Mouse (Mus musculus): ENCODE results near the gene Ddx1. TPM values are rescaled to one million over a fixed set of nuclear protein-coding genes. Genes with fewer than 3 reads are reported as not detected.

The Ddx1 gene
- polyA plus RNA-seq (2012; rRNA removed): 77.8 and 84.1 TPM in 2 replicates

- Histone ChIP-seq H3K4me3 (replicated peaks; ENCODE audit: insufficient read depth, low read depth, low read length) (peak within 1 kb of the TSS; percentile 96), H3K27ac (ENCODE audit: insufficient read depth, low read length) (peak within 1 kb of the TSS; percentile 92), H3K27me3 (ENCODE audit: control insufficient read depth, insufficient read depth, low read length) (no peaks in the 10 kb centered on the region), H3K4me1 (ENCODE audit: control insufficient read depth, insufficient read depth, low read length) (0 out of 2 replicates have a peak, but pooled peaks cover 3% of the 10 kb centered on the region)
- 2% methylated on average over 57 of the region's 59 CpGs for WGBS
- TF ChIP-seq POLR2A (IDR thresholded peaks at IDR 0.05; ENCODE audit: borderline replicate concordance, insufficient read depth, low read length) (peak; percentile 64; the same call in 1 of the 2 replicates), CTCF (IDR thresholded peaks at IDR 0.05; ENCODE audit: borderline replicate concordance, insufficient read depth, low read depth, low read length) (no peak)
- peak; percentile 85 to 91 for DNase-seq
Observed at GRCm38 (mm10) chr12:13248691-13249572, at the start of gene Ddx1. TSS of gene Ddx1 (minus strand) at chr12:13249213.

DNA sequence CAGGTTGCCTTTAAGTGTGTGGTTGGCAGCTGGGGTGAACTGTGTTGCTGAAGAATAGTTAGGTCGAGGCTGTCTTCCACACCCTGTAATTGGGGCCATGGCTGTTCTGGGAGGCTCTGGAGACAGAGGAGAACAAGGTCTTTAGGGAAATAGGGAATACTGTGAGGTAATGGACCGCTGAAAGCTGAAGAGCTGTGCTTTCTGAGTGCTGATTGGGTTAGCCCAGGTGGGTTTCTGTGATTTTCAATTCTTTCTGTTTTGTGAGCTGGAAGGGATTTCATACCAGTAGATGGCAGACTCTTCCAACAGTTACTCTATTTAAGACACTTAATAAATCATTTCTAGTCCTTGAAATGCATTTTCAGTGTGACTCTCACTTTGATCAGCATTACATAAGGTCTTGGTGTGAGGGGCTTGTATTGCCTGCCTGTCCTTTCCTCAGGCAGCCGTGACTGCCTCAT is 44.4 kb upstream of the Ddx1 start:
- Histone ChIP-seq H3K4me3 (replicated peaks; ENCODE audit: insufficient read depth, low read depth, low read length) (no peak overlapping the region), H3K4me1 (ENCODE audit: control insufficient read depth, insufficient read depth, low read length) (no peaks in the 10 kb centered on the region), H3K27me3 (ENCODE audit: control insufficient read depth, insufficient read depth, low read length) (no peaks in the 10 kb centered on the region), H3K27ac (ENCODE audit: insufficient read depth, low read length) (no peak overlapping the region)
- no peak for DNase-seq
- WGBS: 73% methylated on average over 3 of the region's 3 CpGs
- TF ChIP-seq CTCF (IDR thresholded peaks at IDR 0.05; ENCODE audit: borderline replicate concordance, insufficient read depth, low read depth, low read length) (no peak), POLR2A (IDR thresholded peaks at IDR 0.05; ENCODE audit: borderline replicate concordance, insufficient read depth, low read length) (no peak)

DNA sequence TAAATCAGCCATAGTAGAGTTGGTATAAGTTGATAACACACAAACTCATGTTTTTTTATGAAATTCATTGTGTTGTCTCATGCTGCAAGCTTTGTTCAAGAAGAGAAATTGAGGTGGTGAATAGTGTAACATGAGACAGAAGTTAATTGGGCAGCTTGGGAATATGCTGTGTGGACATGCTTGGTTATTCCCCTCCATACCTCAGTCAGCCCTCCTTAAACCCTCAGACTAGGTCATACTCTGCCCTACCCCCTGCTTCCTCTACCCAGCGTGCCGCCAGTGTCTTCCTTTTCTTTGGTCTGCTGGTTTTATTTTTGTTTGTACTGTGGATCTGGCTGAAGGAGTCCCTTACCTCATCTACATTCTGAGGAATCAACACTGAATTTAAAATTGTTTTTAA is 42.4 kb upstream of the Ddx1 start:
- TF ChIP-seq CTCF (IDR thresholded peaks at IDR 0.05; ENCODE audit: borderline replicate concordance, insufficient read depth, low read depth, low read length): no peak
- TF ChIP-seq POLR2A (IDR thresholded peaks at IDR 0.05; ENCODE audit: borderline replicate concordance, insufficient read depth, low read length): no peak
- no peak for DNase-seq
- no peak overlapping the region for H3K27ac ChIP-seq (ENCODE audit: insufficient read depth, low read length)
- H3K27me3 ChIP-seq (ENCODE audit: control insufficient read depth, insufficient read depth, low read length): no peaks in the 10 kb centered on the region
- 90% methylated on average over 2 of the region's 2 CpGs for WGBS
- no peaks in the 10 kb centered on the region for H3K4me1 ChIP-seq (ENCODE audit: control insufficient read depth, insufficient read depth, low read length)
- H3K4me3 ChIP-seq (replicated peaks; ENCODE audit: insufficient read depth, low read depth, low read length): no peak overlapping the region

DNA sequence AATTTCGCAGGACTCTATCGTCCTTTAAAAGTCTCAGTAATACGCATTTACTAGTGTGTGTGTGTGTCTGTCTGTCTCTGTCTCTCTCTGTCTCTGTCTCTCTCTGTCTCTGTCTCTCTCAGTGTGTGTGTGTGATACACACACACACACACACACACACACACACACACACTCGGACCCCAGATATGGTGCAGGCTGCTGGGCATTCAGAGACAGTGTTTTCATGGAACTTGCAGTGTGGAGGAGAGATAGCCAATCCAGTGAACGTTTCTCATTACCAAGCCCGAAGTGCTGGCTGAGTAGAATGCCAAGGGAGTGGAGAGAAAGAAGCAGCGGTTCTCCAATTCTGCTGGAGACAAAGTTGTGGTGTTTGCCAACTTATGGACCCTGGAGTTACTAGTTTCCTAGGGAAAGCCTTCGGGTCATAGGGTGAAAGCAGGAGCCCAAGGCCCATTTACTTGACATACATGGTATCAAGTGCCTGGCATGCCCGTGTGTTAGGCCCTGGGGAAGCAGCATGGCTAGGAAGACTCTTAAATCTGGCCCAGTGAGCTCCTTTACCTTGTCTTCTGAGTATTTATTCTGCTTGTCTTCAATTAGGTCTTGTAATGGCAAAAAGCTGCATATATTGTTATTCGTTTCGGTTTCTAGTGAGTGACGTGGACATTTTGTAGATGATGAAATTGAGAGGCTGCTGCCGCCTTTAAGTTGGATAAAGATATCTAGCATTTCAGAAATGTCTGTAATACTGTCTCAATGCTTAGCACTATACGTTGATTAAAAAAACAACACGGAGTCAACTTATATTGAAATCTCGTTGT is 20.8 kb upstream of the Ddx1 start:
- WGBS: 39% methylated on average over 16 of the region's 16 CpGs
- Histone ChIP-seq H3K27me3 (ENCODE audit: control insufficient read depth, insufficient read depth, low read length) (no peaks in the 10 kb centered on the region), H3K27ac (ENCODE audit: insufficient read depth, low read length) (peak overlapping the region; percentile 4; the same call in 1 of the 2 replicates), H3K4me3 (replicated peaks; ENCODE audit: insufficient read depth, low read depth, low read length) (peak overlapping the region; percentile 81), H3K4me1 (ENCODE audit: control insufficient read depth, insufficient read depth, low read length) (peaks cover 3% of the 10 kb centered on the region)
- TF ChIP-seq POLR2A (IDR thresholded peaks at IDR 0.05; ENCODE audit: borderline replicate concordance, insufficient read depth, low read length) (no peak), CTCF (IDR thresholded peaks at IDR 0.05; ENCODE audit: borderline replicate concordance, insufficient read depth, low read depth, low read length) (no peak)
- DNase-seq: peak in 1 of 2 experiments; percentile 11

GRCm38 (mm10) chr12:13268826-13269449 is 19.9 kb upstream of the Ddx1 start, which contains the start of gene Nbas:
TSS of gene Nbas (plus strand) at chr12:13269133.
- 1% methylated on average over 38 of the region's 38 CpGs for WGBS
- no peaks in the 10 kb centered on the region for H3K27me3 ChIP-seq (ENCODE audit: control insufficient read depth, insufficient read depth, low read length)
- peak within 1 kb of the TSS; percentile 81 for H3K4me3 ChIP-seq (replicated peaks; ENCODE audit: insufficient read depth, low read depth, low read length)
- peak; percentile 88 to 92 for DNase-seq
- TF ChIP-seq CTCF (IDR thresholded peaks at IDR 0.05; ENCODE audit: borderline replicate concordance, insufficient read depth, low read depth, low read length): no peak
- TF ChIP-seq POLR2A (IDR thresholded peaks at IDR 0.05; ENCODE audit: borderline replicate concordance, insufficient read depth, low read length): peak; percentile 50; the same call in 1 of the 2 replicates
- H3K27ac ChIP-seq (ENCODE audit: insufficient read depth, low read length): peak within 1 kb of the TSS; percentile 4; the same call in 1 of the 2 replicates
- peaks cover 3% of the 10 kb centered on the region for H3K4me1 ChIP-seq (ENCODE audit: control insufficient read depth, insufficient read depth, low read length)

DNA sequence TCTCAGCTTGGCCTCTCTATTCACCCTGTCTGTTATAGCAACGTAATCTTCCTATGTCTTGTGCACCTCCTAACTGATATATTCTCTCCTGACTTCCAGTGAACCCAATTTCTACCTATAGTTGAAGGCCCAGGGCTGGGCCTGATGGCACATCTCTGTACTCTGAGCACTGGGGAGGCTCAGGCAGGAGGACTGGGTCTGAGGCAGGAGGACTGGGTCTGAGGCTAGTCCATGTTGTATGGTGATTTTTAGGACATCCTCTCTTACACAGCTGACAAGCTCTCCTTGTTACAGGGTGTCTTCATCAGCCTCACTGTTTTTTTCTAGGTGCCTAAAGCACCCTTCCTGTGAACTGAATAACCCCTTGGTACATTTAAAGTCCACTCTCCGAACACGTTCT is 19.4 kb upstream of the Ddx1 start:
- WGBS: 37% methylated on average over 3 of the region's 3 CpGs
- peak overlapping the region; percentile 81 for H3K4me3 ChIP-seq (replicated peaks; ENCODE audit: insufficient read depth, low read depth, low read length)
- no peaks in the 10 kb centered on the region for H3K27me3 ChIP-seq (ENCODE audit: control insufficient read depth, insufficient read depth, low read length)
- no peak overlapping the region for H3K27ac ChIP-seq (ENCODE audit: insufficient read depth, low read length)
- no peak for TF ChIP-seq POLR2A (IDR thresholded peaks at IDR 0.05; ENCODE audit: borderline replicate concordance, insufficient read depth, low read length)
- TF ChIP-seq CTCF (IDR thresholded peaks at IDR 0.05; ENCODE audit: borderline replicate concordance, insufficient read depth, low read depth, low read length): no peak
- peaks cover 3% of the 10 kb centered on the region for H3K4me1 ChIP-seq (ENCODE audit: control insufficient read depth, insufficient read depth, low read length)
- DNase-seq: peak; percentile 15 to 16

DNA sequence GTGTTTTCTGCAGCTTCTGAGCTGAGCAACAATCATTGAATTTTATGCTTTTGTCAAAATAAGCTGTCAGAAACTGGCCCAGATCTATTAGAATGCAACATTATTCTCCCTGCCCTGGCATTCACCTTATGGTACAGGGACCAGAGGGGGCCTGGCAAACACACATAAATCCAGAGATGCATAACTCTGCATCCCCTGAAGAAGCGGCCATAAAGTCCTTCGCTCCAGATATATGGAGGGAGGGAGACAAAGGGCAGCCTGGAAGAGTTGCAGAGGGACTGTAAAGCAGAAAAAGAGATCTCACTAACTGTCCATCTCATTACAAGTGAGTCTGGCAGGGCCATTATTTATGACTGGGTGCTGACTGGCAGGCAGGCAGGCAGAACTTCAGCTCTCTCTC is 6.7 kb upstream of the Ddx1 start:
- TF ChIP-seq POLR2A (IDR thresholded peaks at IDR 0.05; ENCODE audit: borderline replicate concordance, insufficient read depth, low read length) (no peak), CTCF (IDR thresholded peaks at IDR 0.05; ENCODE audit: borderline replicate concordance, insufficient read depth, low read depth, low read length) (no peak)
- DNase-seq: no peak
- no peaks in the 10 kb centered on the region for H3K4me1 ChIP-seq (ENCODE audit: control insufficient read depth, insufficient read depth, low read length)
- no peak overlapping the region for H3K27ac ChIP-seq (ENCODE audit: insufficient read depth, low read length)
- no peaks in the 10 kb centered on the region for H3K27me3 ChIP-seq (ENCODE audit: control insufficient read depth, insufficient read depth, low read length)
- WGBS: 69% methylated on average over 2 of the region's 2 CpGs
- H3K4me3 ChIP-seq (replicated peaks; ENCODE audit: insufficient read depth, low read depth, low read length): no peak overlapping the region
